Mouse (Mus musculus) ovary, postnatal 10 days (tissue): ENCODE measurements at regions not wholly inside any gene's neighbourhood (a gene's known extent, or its start where the extent isn't known, plus 50 kb on each side); places are given as distances from the start of the nearest gene placed in this dataset.
"Not testable (repeated sequence)": the region's sequence is repeated elsewhere in the genome, so short reads cannot be mapped to it uniquely, and the experiment has no call there.

ENCODE experiments used
- DNase-seq: peaks from one replicate; pipeline ENCODE4 v3.0.0; 2022; ENCODE audit warnings: low spot score

- no peak for DNase-seq
These were observed 57.8 kb downstream of the Dusp6 start for GRCm38 (mm10) chr10:99320797-99321196.

- DNase-seq: no peak
These were observed 60.3 kb downstream of the Dusp6 start for GRCm38 (mm10) chr10:99323358-99323757.

GRCm38 (mm10) chr10:99327501-99327900 is 64.5 kb downstream of the Dusp6 start:
- no peak for DNase-seq

GRCm38 (mm10) chr10:99328568-99328967 is 65.5 kb downstream of the Dusp6 start:
- DNase-seq: no peak

- no peak for DNase-seq
These were observed 66.4 kb downstream of the Dusp6 start for GRCm38 (mm10) chr10:99329469-99329868.

GRCm38 (mm10) chr10:99330519-99330918 is 67.5 kb downstream of the Dusp6 start:
- no peak for DNase-seq

- DNase-seq: no peak
These were observed 68.8 kb downstream of the Dusp6 start for GRCm38 (mm10) chr10:99331876-99332275.

GRCm38 (mm10) chr10:99333831-99334230 is 70.8 kb downstream of the Dusp6 start:
- no peak for DNase-seq

GRCm38 (mm10) chr10:99336091-99336490 is 73.1 kb downstream of the Dusp6 start:
- no peak for DNase-seq

GRCm38 (mm10) chr10:99338790-99339189 is 75.8 kb downstream of the Dusp6 start:
- DNase-seq: not testable (repeated sequence)

GRCm38 (mm10) chr10:99339291-99339912 is 76.4 kb downstream of the Dusp6 start:
- DNase-seq: peak; percentile 87

GRCm38 (mm10) chr10:99340057-99340456 is 77.0 kb downstream of the Dusp6 start:
- not testable (repeated sequence) for DNase-seq

GRCm38 (mm10) chr10:99349125-99349716 is 86.2 kb downstream of the Dusp6 start:
- no peak for DNase-seq

- DNase-seq: no peak
These were observed 90.7 kb downstream of the Dusp6 start for GRCm38 (mm10) chr10:99353541-99354292.

- DNase-seq: no peak
These were observed 91.3 kb downstream of the Dusp6 start for GRCm38 (mm10) chr10:99354352-99354751.

- DNase-seq: no peak
These were observed 92.3 kb downstream of the Dusp6 start for GRCm38 (mm10) chr10:99355303-99355702.

- DNase-seq: no peak
These were observed 93.2 kb downstream of the Dusp6 start for GRCm38 (mm10) chr10:99356221-99356620.

- DNase-seq: no peak
These were observed 93.9 kb downstream of the Dusp6 start for GRCm38 (mm10) chr10:99356883-99357282.

GRCm38 (mm10) chr10:99357347-99357746 is 94.3 kb downstream of the Dusp6 start:
- DNase-seq: no peak

GRCm38 (mm10) chr10:99358256-99358655 is 95.2 kb downstream of the Dusp6 start:
- DNase-seq: no peak

GRCm38 (mm10) chr10:99359439-99359866 is 96.4 kb downstream of the Dusp6 start:
- no peak for DNase-seq

GRCm38 (mm10) chr10:99360601-99361000 is 97.6 kb downstream of the Dusp6 start:
- not testable (repeated sequence) for DNase-seq

- DNase-seq: no peak
These were observed 103.1 kb downstream of the Dusp6 start for GRCm38 (mm10) chr10:99366162-99366561.
